Mouse (Mus musculus) cortical plate, adult 2 months (tissue): ENCODE measurements around the gene Sgf29.

Experiments used
- CTCF ChIP-seq: fragments of 200-500 bp; IDR thresholded peaks from 2 replicates; pipeline ENCODE4 v1.5.1; 2011; ENCODE audit warnings: mild to moderate bottlenecking, control low read depth, low read length; ENCODE audit not compliant: insufficient read depth; ENCODE audit errors: extremely low read depth
- POLR2A ChIP-seq: fragments of 200-500 bp; IDR thresholded peaks from 2 replicates; pipeline ENCODE4 v1.6.1; 2011; ENCODE audit warnings: mild to moderate bottlenecking, low read length, control low read depth; ENCODE audit not compliant: insufficient read depth; ENCODE audit errors: extremely low read depth

DNA sequence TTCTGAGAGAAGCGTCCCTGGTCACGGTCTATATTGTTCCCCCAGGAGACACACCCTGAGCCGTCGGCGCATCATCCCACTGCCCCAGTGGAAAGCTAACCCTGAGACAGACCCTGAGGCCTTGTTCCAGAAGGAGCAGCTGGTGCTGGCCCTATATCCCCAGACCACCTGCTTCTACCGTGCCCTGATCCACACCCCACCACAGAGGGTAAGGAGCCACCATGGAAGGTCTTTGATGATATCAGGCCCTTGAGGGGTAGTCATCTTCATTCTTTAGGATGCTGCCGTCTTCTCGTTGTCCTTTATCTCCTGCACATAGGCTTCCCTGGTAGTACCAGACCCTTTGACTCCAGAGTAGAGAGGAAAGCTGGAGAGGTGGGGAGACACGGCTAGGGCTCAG is 23.0 kb downstream of the Sgf29 start:
- TF ChIP-seq CTCF, result no peak
- TF ChIP-seq POLR2A, result no peak
